Mouse (Mus musculus) heart, postnatal 25 days (tissue): ENCODE measurements around the gene Msantd1. TPM values are rescaled to one million over a fixed set of nuclear protein-coding genes. Genes with fewer than 3 reads are reported as not detected.

Experiments
- DNase-seq: peaks from one replicate; pipeline ENCODE4 v3.0.0; 2022; ENCODE audit warnings: low spot score
- intact Hi-C: fragments of 180-260 bp; cut with DNase I; formaldehyde crosslinking; loops from one replicate; pipeline ENCODE4 v1.15.1; 2025
- total RNA-seq, 2 experiments: library from RNA; stranded (reverse); gene quantifications; 2 replicates each; pipeline ENCODE4 v1.2.3; 2021

The Msantd1 gene
- total RNA-seq, 2 experiments from 2014 or later = 0.52 to 0.61 TPM

- intact Hi-C loops = no loop called here
- DNase-seq = no peak
Observed at GRCm38 (mm10) chr5:34957015-34957414, 49.2 kb downstream of the Msantd1 start.

DNA sequence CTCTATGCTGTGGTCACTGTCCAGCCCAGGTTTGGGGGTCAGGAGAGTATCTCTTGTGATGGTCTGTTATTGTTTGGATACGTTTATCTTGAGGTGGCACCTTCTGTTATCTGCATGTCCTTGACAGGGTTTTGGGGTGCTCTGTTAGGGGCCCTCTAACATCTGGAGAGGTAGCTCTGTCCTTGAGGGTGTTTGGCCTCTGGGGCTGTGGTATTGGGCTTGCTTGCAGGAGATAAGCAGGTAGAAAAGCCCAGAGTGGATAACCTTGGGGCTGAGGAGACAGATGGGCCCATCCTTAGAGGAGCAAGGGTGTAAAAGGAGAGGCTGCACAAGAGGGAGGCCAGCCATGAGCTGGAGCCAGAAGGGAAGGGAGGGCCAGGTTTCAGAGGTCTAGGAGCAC, 52.2 kb downstream of the Msantd1 start:
- intact Hi-C loops = no loop called here

DNA sequence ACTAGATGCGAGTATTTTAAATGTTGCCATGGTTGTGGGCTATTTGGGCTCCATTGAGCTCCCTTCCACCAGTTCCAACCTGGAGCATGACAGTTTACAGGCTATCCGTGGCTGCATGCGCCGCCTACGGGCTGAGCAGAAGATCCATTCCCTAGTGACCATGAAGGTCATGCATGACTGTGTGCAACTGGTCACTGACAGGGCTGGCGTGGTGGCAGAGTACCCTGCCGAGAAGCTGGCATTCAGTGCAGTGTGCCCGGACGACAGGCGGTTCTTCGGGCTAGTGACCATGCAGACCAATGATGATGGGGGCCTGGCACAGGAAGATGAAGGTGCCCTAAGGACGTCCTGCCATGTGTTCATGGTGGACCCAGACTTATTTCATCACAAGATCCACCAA, 57.7 kb downstream of the Msantd1 start:
- intact Hi-C loops = no loop called here

More for the DNA sequence above, 52.2 kb downstream of the Msantd1 start:
- no peak for DNase-seq

GRCm38 (mm10) chr5:34968386-34968785, 60.6 kb downstream of the Msantd1 start:
- no peak for DNase-seq

More for the DNA sequence above, 57.7 kb downstream of the Msantd1 start:
- no peak for DNase-seq

GRCm38 (mm10) chr5:34972471-34972870, 64.7 kb downstream of the Msantd1 start:
- DNase-seq = no peak
- intact Hi-C loops = no loop called here

More at GRCm38 (mm10) chr5:34968386-34968785, 60.6 kb downstream of the Msantd1 start:
- intact Hi-C loops = loop anchor here (2.0 kb wide), 1 partner anchor 36 kb away; no protein-coding TSS in a partner anchor

Other genes with a start within 250 kb of the Msantd1 start
- 1 to 10 TPM; 9.1 to 9.3 TPM for gene Nop14, start 247.9 kb upstream of the Msantd1 start, total RNA-seq
- gene Grk4, start 247.6 kb upstream of the Msantd1 start, total RNA-seq = under 1 TPM; 0.55 to 0.67 TPM
- 10 to 100 TPM; 12.7 to 12.9 TPM for gene Htt, start 146.3 kb upstream of the Msantd1 start, total RNA-seq
- 10 to 100 TPM; 16.0 to 16.2 TPM for gene Rgs12, start 41.4 kb downstream of the Msantd1 start, total RNA-seq
- gene Hgfac, start 133.5 kb downstream of the Msantd1 start, total RNA-seq = under 1 TPM; 0.34 TPM
- 10 to 100 TPM; 34.5 to 43.8 TPM for gene Dok7, start 148.8 kb downstream of the Msantd1 start, total RNA-seq
- gene Lrpap1, start 197.8 kb downstream of the Msantd1 start, total RNA-seq = 10 to 100 TPM; 46.7 to 47.3 TPM